Mouse (Mus musculus) kidney, adult 2 months (tissue): ENCODE measurements around the gene Arl15. TPM values are rescaled to one million over a fixed set of nuclear protein-coding genes. Genes with fewer than 3 reads are reported as not detected.

Experiments used
- DNase-seq: peaks from one replicate; pipeline ENCODE4 v3.0.0; 2021
- H3K27ac ChIP-seq: fragments of 200-500 bp; 2 replicates; pipeline ENCODE4 v1.5.1; 2012; ENCODE audit warnings: low read depth, low read length, control low read depth, inconsistent platforms; ENCODE audit not compliant: insufficient read depth
- H3K27me3 ChIP-seq: fragments of 200-500 bp; replicated peaks from 2 replicates; pipeline ENCODE4 v1.6.1; 2012; ENCODE audit warnings: mild to moderate bottlenecking, moderate library complexity, low read length, inconsistent platforms; ENCODE audit not compliant: control insufficient read depth, insufficient read depth
- H3K36me3 ChIP-seq: fragments of 200-500 bp; 2 replicates; pipeline ENCODE4 v1.6.1; 2012; ENCODE audit warnings: mild to moderate bottlenecking, moderate library complexity, low read length, inconsistent platforms; ENCODE audit not compliant: control insufficient read depth, insufficient read depth
- H3K4me1 ChIP-seq: fragments of 200-500 bp; 2 replicates; pipeline ENCODE4 v1.6.1; 2011; ENCODE audit warnings: low read length; ENCODE audit not compliant: control insufficient read depth, insufficient read depth
- H3K4me3 ChIP-seq: fragments of 200-500 bp; 2 replicates; pipeline ENCODE4 v1.5.1; 2011; ENCODE audit warnings: mild to moderate bottlenecking, low read depth, low read length, control low read depth; ENCODE audit not compliant: insufficient read depth
- CTCF ChIP-seq: fragments of 200-500 bp; conservative IDR thresholded peaks from 2 replicates; pipeline ENCODE4 v1.5.1; 2011; ENCODE audit warnings: low read depth, mild to moderate bottlenecking, control low read depth, low read length, moderate library complexity, mixed read lengths; ENCODE audit not compliant: insufficient read depth, insufficient read length
- POLR2A ChIP-seq: fragments of 200-500 bp; IDR thresholded peaks from one replicate; pipeline ENCODE4 v1.6.1; 2011; ENCODE audit warnings: low read depth, low read length, control low read depth
- WGBS: fragments of 180-500 bp; shearing (Covaris S2); methylation state at CpG from one replicate; pipeline ENCODE4 v1.1.7; 2018; 5-methylcytosine and 5-hydroxymethylcytosine counted together
- polyA plus RNA-seq: library from polyadenylated mRNA; depleted of rRNA; stranded (reverse); fragments of >200 nt; gene quantifications from 2 replicates; pipeline ENCODE4 v1.2.3, GENCODE M21; 2012

The Arl15 gene
- polyA plus RNA-seq, 1 experiment, result 9.4 TPM

DNA sequence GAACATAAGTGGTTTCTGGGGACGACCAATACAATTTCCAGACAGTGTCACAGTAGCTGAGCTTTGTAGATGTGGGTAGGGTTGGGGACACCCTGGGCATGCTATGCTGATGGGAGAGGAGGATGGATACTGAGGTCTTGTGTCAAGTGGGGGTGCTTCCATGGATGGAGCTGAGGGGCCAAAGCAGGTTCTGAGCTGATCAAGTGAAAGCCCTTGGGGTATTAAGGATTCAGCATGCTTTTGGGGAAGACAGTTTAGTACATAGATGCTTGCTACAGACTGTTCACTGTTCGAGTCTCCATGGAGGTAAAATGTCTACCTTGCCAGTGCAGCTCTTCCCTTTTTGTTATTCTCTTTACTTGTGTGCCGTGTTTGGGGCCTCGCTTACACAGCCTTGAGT is 59.8 kb downstream of the Arl15 start:
- Histone ChIP-seq H3K36me3 (no peaks in the 10 kb centered on the region), H3K27ac (no peak overlapping the region), H3K4me1 (peaks cover 16% of the 10 kb centered on the region), H3K4me3 (no peak overlapping the region), H3K27me3 (no peaks in the 10 kb centered on the region)
- DNase-seq, result no peak
- TF ChIP-seq POLR2A (no peak), CTCF (no peak)
- 86% methylated on average over 4 of the region's 4 CpGs for WGBS

DNA sequence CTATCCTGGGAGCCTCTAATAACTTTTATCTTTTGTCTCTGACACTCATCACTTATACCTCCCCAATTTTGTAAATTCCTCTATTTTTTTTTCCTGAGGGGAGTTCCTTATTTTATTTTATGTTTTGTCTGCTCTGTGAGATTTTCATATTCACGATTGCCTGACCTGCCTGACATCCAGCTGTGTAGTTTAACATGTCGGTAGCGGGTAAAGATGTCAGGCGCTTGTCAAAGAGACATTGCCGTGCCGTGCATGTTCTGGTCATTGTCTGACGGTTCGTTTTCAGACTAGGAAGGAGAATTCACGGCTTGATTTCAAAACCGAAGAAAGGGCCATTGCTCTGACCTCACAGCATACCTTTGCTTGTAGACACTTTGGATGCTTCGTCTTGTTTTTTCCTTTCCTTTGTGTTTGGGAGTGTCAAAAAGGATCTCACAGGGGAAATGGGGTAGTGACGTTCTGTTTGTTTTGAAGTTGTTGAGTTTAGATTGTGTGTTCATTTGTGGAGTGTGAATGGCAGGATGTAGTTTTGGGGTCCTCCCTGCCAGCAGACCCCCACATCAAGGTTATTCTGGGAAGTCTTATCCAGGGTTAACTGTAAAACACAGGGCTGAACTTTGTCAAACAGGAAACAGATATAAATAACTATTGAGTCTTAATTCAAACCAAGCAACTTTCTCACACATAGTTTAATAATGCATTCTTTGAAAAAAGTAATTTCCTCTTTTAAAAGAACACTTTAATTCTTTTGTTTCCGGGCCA is 60.4 kb downstream of the Arl15 start:
- H3K36me3 ChIP-seq, result no peaks in the 10 kb centered on the region
- H3K4me1 ChIP-seq, result peaks cover 16% of the 10 kb centered on the region
- H3K4me3 ChIP-seq, result no peak overlapping the region
- WGBS, result 57% methylated on average over 13 of the region's 13 CpGs
- TF ChIP-seq CTCF, result no peak
- TF ChIP-seq POLR2A, result no peak
- peak overlapping the region; percentile 5; the same call in 1 of the 2 replicates for H3K27ac ChIP-seq
- H3K27me3 ChIP-seq, result no peaks in the 10 kb centered on the region
- peak; percentile 21 for DNase-seq

DNA sequence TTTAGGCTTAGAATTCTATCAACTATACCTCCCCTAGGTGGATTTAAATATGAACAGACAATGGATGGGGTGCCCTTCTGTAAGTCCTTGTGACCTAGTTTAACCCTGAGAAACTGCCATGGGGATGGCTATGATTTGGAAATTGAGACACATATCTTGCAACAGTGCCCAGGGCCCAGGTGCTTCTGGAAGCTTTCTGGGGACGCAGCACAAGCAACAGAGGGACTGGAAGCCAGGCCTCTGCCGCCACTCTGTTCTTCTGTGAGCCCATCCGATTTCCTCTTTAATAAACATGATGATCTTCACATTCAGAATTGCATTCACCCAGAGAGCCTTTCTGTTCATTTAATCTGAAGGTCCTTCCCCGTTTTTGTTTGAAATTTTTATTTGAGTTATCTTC is 62.6 kb downstream of the Arl15 start:
- WGBS, result 85% methylated on average over 4 of the region's 4 CpGs
- DNase-seq, result no peak
- Histone ChIP-seq H3K36me3 (no peaks in the 10 kb centered on the region), H3K4me1 (0 out of 2 replicates have a peak, but pooled peaks cover 3% of the 10 kb centered on the region), H3K4me3 (no peak overlapping the region), H3K27me3 (no peaks in the 10 kb centered on the region), H3K27ac (no peak overlapping the region)
- TF ChIP-seq CTCF, result no peak
- no peak for TF ChIP-seq POLR2A

DNA sequence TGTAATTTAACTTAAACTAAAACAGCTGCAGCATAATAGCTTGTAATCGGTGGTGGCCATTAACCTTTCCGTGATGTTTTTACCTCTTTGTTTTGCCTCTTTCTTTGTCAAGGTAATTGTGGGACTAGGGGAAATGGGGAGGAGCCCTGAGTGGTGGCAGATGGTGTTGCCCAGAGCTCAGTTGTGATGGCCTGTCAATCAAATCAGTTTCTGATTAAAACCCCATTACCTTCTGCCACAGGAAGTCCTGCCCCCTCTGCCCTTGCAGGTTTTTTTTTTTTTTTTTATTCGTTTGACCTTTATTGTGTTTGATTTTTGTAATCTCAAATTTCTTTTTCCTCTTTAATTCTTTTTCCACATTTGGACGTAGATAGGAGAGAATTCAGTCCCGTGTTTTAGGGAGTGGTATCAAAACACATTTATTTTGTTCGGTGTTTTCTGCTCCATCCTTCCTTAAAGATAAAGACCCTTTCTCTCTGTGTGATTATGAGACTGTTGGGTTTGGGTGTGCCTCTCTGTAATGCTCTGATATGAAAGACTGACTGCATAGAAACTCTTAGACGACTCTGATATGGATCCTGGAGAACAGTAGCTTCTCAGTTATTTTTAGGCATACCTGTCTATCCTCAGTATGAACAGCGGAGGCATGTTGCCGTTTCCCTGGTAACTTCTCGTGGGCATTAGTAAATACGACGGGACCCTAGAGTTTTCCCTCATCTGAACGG is 64.5 kb downstream of the Arl15 start:
- Histone ChIP-seq H3K4me1 (0 out of 2 replicates have a peak, but pooled peaks cover 3% of the 10 kb centered on the region), H3K27me3 (no peaks in the 10 kb centered on the region), H3K27ac (no peak overlapping the region), H3K36me3 (no peaks in the 10 kb centered on the region), H3K4me3 (no peak overlapping the region)
- WGBS, result 71% methylated on average over 13 of the region's 13 CpGs
- TF ChIP-seq POLR2A, result no peak
- TF ChIP-seq CTCF, result no peak
- DNase-seq, result no peak

DNA sequence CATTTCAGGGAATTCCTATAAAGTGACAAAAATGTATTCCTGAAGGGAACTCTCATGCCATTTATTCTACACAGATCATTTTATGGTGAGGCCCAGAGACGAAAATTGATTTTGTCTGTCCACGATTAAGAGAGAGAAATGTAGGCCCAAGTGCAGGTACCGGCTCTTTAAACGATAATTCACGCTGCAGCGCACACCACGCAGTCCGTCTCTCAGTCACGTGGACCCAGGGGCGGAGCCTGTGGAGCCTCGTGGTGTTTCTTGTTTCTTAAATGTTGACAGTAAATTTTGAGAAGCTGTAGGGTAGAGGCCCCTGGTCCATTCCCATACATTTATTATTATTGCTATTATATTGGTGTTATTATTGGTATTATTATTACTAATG is 65.1 kb downstream of the Arl15 start:
- Histone ChIP-seq H3K36me3 (no peaks in the 10 kb centered on the region), H3K4me1 (peaks cover under 1% of the 10 kb centered on the region; the same call in 1 of the 2 replicates), H3K27me3 (no peaks in the 10 kb centered on the region), H3K4me3 (no peak overlapping the region), H3K27ac (no peak overlapping the region)
- TF ChIP-seq POLR2A (no peak), CTCF (no peak)
- 74% methylated on average over 11 of the region's 11 CpGs for WGBS
- DNase-seq, result no peak

DNA sequence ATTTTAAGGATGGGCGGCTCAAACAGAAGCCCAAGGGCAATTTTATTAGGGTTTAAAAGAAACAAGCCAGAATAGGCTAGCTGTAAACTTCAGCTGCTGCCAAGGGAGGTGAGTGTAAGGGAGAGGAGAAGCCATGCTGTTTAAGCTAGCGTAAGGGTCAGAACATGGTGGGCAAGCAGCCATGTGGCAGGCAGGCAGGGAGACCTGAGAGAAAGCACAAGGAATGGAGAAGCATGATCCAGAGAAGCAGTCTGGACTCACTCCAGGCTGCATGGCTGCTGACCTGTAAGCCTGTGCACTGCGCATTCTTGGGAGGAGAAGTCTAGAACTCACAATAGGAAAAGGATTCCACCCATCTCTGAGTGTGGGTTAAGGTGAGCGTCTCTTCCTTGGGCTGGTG is 66.5 kb downstream of the Arl15 start:
- DNase-seq, result peak; percentile 27
- peaks cover 7% of the 10 kb centered on the region; the same call in 1 of the 2 replicates for H3K4me1 ChIP-seq

DNA sequence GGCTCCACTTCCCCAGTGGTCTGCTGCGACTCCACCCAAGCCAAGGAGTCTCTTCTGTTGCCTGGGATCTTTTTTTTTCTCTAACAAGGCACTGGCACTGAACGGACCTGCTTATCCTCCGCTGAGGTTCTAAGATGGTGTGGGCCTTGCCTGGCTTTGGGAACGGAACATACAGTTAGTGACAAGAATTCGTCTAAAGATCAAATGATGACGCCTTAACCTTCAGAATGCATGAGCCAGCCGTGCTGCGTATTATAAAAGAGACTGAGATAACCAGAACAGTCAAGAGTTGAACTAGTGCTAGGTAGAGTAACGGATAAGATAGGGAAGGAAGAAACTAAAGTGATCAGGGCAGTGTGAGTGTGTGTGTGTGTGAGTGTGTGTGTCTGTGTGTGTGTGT is 66.9 kb downstream of the Arl15 start:
- no peaks in the 10 kb centered on the region for H3K36me3 ChIP-seq
- H3K27me3 ChIP-seq, result no peaks in the 10 kb centered on the region
- TF ChIP-seq POLR2A (no peak), CTCF (no peak)
- no peak for DNase-seq
- no peak overlapping the region for H3K4me3 ChIP-seq
- 91% methylated on average over 9 of the region's 9 CpGs for WGBS
- H3K27ac ChIP-seq, result no peak overlapping the region
- H3K4me1 ChIP-seq, result peaks cover 7% of the 10 kb centered on the region; the same call in 1 of the 2 replicates

More for the DNA sequence above, 66.5 kb downstream of the Arl15 start:
- no peaks in the 10 kb centered on the region for H3K36me3 ChIP-seq
- WGBS, result 73% methylated on average over 4 of the region's 4 CpGs
- no peaks in the 10 kb centered on the region for H3K27me3 ChIP-seq
- H3K4me3 ChIP-seq, result no peak overlapping the region
- no peak overlapping the region for H3K27ac ChIP-seq
- no peak for TF ChIP-seq POLR2A
- TF ChIP-seq CTCF, result no peak
